Mouse (Mus musculus): ENCODE data around the gene Sorcs3.

Sorcs3 gene

GRCm38 (mm10) chr19:48371787-48372186 is 166.0 kb downstream of the Sorcs3 start:
- in situ Hi-C loops (cut with MboI, MseI): no loop called here

GRCm38 (mm10) chr19:48378006-48378540 is 172.2 kb downstream of the Sorcs3 start:
- in situ Hi-C loops (cut with MboI, MseI): no loop called here

DNA sequence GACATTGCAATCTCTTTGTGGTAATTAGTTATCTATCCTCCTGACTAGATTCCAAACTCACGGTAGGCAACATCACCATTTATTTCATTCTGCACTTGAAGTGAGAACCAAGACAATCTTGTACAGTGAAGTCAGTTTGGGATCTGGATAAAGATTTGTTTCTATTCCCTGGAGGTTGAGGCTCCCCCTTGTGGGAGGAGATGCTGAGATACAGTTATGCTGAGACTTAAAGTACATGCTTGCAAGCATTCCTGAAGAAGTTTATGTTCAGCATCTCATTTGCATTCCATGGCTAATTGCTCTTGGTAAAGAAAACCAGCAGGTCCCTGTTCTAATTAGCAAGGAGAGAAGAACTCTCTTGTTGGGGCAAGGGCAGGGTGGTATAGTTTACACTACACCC is 185.7 kb downstream of the Sorcs3 start:
- in situ Hi-C loops (cut with MboI, MseI): loop anchor here in 1 of 2 experiments (10.0 kb wide), 1 partner anchor 697 kb away; the partner anchor contains the start of gene Col17a1

DNA sequence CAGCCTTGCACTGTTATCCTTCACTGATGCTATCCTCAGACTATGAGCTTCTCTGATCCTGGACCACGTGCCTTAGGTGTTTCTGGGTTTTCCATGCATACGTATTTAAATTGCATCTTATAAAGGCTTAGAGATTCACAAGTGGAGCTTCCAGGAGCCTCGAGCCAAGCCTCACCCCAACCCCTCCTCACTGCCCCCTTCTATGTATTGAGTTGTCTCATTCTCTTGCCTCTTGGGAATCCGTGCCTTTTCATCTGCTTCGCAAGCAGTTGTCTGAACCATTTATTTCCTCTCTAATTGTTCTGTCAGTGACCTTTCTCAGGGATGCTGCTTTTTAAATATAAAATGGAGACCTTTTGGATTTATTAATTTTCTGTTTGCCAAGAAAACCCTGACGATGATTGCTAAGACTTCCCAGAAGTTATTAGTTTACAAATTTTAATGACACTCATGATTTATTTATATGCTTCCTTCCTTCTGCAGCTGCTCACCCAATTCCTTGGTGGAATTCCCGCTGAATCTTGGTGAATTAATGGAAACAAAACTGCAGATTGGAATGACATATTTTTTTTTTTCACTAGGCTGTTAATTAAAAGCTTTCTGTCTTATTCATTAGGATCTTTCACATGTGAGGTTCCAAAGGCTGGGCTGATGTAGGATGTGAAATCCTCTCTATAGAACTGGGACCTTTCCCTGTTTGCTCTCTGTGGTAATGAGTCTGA is 199.1 kb downstream of the Sorcs3 start:
- in situ Hi-C loops (cut with MboI, MseI): no loop called here

DNA sequence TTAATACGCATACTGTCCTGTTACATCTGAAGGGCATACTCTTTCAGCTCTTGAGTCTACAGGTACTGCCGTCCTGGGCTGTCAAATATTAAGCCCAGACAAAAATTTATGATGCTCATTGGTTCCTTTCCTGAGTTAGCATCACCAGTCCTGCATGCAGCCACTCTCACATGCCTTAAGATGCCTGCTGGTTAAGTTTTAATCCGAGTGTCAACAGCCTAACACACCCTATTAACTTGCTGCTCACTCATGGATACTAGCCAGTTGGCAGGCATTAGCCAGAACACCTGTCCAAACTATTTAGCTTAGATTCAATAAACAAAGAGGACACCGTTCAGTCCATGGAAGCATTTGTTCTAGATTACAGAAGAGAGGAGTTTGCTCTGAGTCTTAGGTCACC is 202.4 kb downstream of the Sorcs3 start:
- in situ Hi-C loops (cut with MboI, MseI): no loop called here

DNA sequence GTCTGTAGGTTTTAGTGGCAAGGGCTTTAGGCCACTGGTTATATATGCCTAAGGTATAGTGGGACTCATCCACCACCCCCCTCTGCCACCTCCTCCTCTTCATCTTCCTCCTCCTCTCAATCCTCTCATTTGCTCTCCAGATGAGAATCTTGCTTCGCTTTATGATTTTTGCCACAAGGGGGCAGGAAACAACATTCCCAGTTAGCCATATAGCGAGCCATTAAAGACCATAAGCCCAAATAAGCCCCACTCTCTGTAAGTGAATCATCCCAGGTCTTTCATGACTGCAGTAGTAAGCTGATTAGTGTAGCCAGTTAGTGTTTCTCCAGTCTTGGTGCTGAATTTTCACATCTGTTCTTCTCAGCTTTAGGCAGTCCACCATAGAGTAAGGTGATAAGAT is 205.5 kb downstream of the Sorcs3 start:
- in situ Hi-C loops (cut with MboI, MseI): no loop called here

- in situ Hi-C loops (cut with MboI, MseI): no loop called here
These were observed 208.0 kb downstream of the Sorcs3 start for GRCm38 (mm10) chr19:48413836-48414235.

GRCm38 (mm10) chr19:48418356-48418755 is 212.5 kb downstream of the Sorcs3 start:
- in situ Hi-C loops (cut with MboI, MseI): no loop called here

GRCm38 (mm10) chr19:48429263-48429662 is 223.4 kb downstream of the Sorcs3 start:
- in situ Hi-C loops (cut with MboI, MseI): no loop called here

GRCm38 (mm10) chr19:48429755-48430154 is 223.9 kb downstream of the Sorcs3 start:
- in situ Hi-C loops (cut with MboI, MseI): no loop called here

DNA sequence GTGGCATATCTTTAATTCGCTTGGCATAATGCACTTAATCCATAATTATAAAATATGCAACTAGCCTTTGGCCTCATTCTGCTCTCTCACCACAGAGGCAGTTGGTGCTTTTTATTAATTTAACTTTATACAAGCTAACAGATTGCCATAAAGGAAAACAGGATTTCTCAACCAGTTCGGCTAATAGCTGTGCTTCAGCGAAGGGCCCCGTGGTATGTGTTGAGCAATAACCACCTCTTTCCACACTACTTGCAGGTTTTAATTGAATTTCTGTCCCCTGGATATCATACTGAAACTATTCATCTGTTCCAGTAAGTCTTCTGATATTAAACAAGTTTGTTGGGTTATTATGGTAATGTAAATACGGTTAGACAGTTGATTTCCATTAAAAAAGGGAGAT is 224.5 kb downstream of the Sorcs3 start:
- in situ Hi-C loops (cut with MboI, MseI): no loop called here

- in situ Hi-C loops (cut with MboI, MseI): no loop called here
These were observed 232.6 kb downstream of the Sorcs3 start for GRCm38 (mm10) chr19:48438450-48438849.

- in situ Hi-C loops (cut with MboI, MseI): no loop called here
These were observed 255.3 kb downstream of the Sorcs3 start for GRCm38 (mm10) chr19:48461141-48461540.

- in situ Hi-C loops (cut with MboI, MseI): no loop called here
These were observed 256.6 kb downstream of the Sorcs3 start for GRCm38 (mm10) chr19:48462426-48462825.

- in situ Hi-C loops (cut with MboI, MseI): no loop called here
These were observed 257.7 kb downstream of the Sorcs3 start for GRCm38 (mm10) chr19:48463494-48463893.

DNA sequence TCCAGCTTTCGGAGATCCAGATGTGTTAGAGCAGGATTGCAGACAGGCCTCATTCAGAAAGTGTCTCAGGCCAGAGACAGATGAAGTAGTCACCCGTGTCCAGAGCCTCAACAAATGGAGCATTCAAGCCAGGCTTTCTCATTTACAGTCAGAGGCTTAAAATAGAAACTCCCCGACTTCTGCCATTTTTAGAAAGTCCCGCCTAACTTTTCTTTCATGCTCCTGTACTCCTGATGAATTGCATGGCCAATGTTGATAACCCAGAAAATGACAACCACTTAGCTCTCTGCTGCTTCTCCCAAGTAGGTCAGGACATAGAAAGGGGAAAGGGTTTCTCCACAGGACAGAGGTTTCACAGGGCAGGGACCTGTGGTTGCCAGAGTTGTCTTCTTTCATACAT is 261.6 kb downstream of the Sorcs3 start:
- in situ Hi-C loops (cut with MboI, MseI): no loop called here

- in situ Hi-C loops (cut with MboI, MseI): no loop called here
These were observed 264.1 kb downstream of the Sorcs3 start for GRCm38 (mm10) chr19:48469791-48470410.

DNA sequence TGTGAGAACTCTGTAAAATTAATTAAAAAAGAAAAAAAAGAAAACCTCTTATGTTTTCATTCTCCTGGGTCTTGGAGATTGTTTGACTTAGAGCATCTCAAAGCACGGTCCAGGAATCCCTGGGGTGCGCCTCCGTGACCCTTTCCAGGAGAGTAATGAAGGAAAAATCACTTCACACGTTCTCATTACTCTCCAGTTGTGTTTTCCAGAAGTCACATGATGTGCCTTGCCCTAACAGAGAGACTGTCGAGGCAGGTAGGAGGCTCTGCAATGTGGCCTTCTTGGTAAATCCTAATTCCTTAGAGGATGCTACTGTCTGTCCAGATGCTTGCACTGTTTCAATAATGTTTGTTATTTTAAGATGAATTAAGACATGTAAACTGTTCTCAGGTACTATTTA is 266.1 kb downstream of the Sorcs3 start:
- in situ Hi-C loops (cut with MboI, MseI): no loop called here

DNA sequence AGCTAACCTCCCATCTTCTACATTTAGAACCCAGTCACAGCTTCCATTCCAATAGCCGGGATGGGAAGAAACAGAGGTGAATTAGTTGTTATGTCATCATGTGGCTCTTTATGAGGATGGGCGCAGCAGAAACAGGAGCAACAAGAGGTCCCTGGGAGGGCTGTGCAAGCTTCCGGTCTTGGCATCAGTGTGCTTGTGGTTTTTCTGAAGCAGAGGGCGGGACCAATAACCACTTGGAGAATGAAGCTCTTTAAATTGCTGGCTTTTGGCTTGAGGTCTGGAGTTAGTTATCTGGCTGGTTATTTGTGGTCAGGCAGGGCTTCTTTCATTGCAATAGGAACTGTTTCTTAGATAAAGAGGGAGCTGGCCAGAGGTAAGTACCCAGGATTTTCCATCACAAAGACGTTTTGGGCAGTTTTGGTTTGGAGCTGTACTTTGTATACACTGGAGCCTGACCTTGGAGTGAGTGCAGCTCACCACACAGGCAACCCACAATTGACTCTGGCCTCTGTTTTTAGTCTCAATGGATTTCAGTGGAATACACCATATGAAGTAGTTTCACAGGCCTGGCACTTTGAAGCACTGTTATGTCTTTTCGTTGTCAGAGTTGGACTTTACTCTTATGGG is 270.1 kb downstream of the Sorcs3 start:
- in situ Hi-C loops (cut with MboI, MseI): no loop called here

DNA sequence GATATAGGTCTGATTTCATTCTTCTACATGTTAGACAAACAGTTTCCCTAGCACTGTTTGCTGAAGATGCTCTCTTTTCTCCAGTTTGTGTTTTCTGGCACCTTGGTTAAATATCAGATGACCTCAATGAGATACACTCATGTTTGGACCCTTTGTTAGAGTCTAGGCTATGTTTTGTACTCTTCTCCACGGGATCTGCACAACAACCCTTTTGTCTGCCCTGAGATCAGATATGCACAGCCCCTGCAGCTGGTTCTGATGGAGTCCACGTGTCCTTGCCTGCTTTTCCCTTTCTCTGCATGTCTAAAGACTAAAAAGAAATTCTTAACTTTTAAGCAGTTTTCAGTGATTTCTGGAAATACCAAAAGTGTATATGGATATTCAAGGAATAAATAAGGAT is 273.0 kb downstream of the Sorcs3 start:
- in situ Hi-C loops (cut with MboI, MseI): no loop called here

- in situ Hi-C loops (cut with MboI, MseI): no loop called here
These were observed 277.1 kb downstream of the Sorcs3 start for GRCm38 (mm10) chr19:48482946-48483345.

GRCm38 (mm10) chr19:48491111-48491510 is 285.3 kb downstream of the Sorcs3 start:
- in situ Hi-C loops (cut with MboI, MseI): no loop called here
